Mouse (Mus musculus) gastrocnemius, adult 8-10 months (tissue): ENCODE measurements at regions not wholly inside any gene's neighbourhood (a gene's known extent, or its start where the extent isn't known, plus 50 kb on each side); places are given as distances from the start of the nearest gene placed in this dataset.
A peak's percentile ranks its signal among the peaks of the same experiment; 100 is the strongest.

Experiments used
- DNase-seq, 2 experiments: peaks; one replicate each; pipeline ENCODE4 v3.0.0; 2022; ENCODE audit warnings: low spot score in 2 of 2

- no peak for DNase-seq
Measured at GRCm38 (mm10) chr9:87961796-87962195, 230.7 kb upstream of the Tbx18 start.

DNA sequence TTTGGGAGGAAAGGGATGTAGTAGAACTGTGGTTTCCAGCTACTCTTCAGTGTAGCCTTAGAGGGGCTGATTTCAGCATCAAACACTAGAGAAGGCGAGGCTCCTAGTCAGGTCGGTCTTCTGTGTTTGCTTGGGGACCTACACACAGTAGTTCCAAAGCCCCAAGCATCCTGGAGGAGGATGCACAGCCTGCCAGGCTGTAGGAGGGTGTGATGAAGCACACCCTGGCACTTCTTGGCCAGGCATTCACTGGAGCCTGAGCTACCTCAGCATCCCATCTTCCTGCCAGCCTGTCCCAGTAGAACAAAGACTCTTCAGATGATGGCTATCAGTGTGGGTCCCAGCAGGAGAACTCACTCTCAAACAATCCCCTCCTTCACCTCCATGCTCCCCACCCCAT lies 233.4 kb upstream of the Tbx18 start:
- DNase-seq: no peak

DNA sequence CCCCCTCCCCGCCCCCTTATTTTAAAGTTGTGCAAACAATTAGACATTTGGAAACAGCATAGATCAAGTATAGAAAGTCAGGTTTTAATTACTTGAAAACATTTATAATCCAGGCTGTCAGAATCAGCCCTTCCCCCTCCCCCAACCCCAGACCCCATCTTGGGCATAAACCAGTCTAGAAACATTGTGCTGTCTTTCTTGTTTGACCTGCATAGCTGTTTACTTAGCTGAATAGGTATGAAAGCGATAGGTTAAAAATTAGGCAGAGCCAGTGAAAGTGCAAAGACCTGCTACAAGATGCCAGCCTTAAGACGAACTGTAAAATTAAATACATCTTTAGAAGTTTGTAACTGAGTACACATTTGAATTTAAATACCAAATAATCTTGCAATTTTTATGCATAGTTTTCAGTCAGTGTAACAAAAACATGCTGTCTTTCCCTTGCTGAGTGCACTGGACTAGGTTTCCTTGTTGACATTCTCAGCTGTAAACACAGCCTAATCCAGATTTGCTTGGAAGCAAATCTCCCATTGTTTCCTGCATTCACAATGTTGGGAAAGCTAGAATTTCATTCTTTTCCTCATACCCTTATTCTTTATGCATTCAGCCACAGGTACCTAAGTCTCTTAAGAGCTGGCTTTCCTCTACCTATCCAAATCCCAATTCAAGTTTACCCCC lies 234.2 kb upstream of the Tbx18 start:
- DNase-seq: no peak

GRCm38 (mm10) chr9:87968190-87969082 lies 237.4 kb upstream of the Tbx18 start:
- DNase-seq: peak in 1 of 2 experiments; percentile 9

DNA sequence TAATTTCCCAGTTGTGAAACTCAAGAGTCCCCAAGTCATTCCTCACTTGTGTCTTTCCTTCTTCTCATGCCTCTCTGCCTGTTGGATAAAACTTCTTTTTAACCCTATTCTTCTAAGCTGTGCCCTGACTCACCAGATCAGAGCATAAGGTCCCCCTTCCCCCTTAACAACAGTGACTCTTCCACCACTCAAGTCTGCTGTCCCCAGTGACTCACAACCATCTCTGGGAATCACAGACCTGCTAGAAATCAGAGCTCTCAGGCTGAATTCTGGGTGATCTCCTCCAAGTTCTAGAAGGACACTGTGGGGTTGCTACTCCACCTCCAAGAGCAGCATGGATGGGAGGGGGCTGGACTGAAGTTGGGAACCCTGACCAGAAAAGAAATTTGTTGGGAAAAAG lies 239.5 kb upstream of the Tbx18 start:
- DNase-seq: no peak

- DNase-seq: no peak
Measured at GRCm38 (mm10) chr9:87971791-87972190, 240.7 kb upstream of the Tbx18 start.

DNA sequence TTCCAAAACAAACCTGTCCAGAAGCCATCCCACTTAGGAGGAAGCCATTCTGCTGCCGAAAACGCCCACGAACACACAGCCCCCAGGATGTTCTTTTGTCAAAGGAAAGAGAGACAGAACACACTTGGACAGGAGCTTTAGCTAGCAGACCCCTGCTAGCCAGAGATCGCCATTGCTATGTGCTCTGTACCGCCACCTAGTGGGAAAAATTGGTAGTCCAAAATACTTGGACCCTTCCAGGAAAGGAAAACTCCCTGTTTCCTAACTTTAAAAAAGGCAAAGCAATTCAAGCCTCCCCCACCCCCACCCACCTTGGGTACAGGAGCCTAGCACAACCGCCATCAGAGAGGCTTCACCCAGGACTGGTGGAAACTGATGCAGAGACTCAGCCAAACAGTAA lies 242.5 kb upstream of the Tbx18 start:
- DNase-seq: no peak

GRCm38 (mm10) chr9:87984910-87985309 lies 253.8 kb upstream of the Tbx18 start:
- no peak for DNase-seq

- no peak for DNase-seq
Measured at GRCm38 (mm10) chr9:87985439-87985838, 254.4 kb upstream of the Tbx18 start.

- no peak for DNase-seq
Measured at GRCm38 (mm10) chr9:88005945-88006700, 275.1 kb upstream of the Tbx18 start.

DNA sequence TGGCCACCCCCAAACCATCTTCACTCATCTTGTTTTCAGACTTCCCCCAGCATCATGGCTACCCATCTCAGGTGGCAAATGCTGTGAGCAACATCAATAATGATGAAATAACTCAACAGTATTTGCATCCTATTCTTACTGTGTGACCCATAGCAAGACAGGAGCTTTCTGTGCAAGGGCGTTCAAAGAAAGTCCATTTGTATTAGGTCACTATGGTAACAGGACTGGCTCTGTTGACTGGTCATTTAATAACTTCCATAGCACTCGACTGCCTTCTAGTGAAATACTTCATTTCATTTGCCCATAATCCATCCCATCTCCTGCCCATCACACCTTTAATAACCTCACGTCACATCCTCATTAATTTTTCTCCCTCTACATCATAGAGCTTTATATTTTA lies 292.7 kb upstream of the Tbx18 start:
- no peak for DNase-seq

GRCm38 (mm10) chr9:88025936-88026335 lies 294.9 kb upstream of the Tbx18 start:
- no peak for DNase-seq

DNA sequence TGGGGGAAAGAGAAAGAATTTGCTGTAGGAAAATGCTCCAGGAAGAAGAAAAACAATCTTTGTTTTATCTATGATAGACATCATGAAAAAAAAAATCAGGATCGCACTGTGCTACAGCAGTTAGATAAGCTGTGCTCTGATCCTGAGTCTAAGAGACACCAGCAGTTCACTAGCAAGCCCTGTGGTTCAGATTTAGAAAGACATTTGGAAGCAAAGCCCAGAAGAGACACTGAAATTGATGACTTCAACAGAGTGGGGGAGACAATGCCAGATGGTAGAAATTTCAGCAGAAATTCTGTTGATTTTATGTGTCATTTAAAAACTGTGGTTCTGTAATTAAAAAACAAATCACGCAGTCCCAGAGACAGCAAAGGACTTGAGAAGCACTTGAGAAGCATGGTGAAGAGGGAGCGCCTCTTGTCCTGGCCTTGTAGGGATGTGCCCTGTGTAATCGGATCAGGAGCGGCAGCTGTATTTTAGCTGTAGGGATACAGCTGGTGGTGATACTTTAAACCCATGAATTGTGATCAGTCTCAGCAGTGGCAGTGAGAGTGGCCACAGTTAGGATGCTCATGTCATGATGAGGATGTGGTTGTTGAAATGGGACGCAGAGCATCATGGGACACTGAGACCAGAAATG lies 296.4 kb upstream of the Nt5e start:
- no peak for DNase-seq

DNA sequence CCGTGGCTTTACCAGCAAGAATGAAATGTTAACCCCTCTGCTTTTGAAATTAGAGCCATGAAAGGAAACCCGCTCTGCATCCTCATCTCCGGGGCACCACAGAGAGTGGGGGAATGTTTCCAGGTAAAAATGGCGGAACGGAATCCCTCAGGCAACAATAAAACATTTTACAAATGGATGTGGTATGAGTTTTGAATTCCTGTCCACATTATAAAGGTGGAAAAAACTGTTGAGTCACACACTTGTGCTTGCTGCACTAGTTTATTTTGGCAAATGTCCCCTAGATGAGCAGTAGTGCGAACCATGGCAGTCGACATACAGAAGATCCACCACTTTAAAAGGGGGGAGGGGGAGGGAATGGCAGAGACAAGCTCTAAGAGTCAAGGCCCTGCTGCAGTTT lies 289.4 kb upstream of the Nt5e start:
- no peak for DNase-seq

- DNase-seq: no peak
Measured at GRCm38 (mm10) chr9:88049270-88049669, 277.7 kb upstream of the Nt5e start.

GRCm38 (mm10) chr9:88049792-88050191 lies 277.2 kb upstream of the Nt5e start:
- no peak for DNase-seq

DNA sequence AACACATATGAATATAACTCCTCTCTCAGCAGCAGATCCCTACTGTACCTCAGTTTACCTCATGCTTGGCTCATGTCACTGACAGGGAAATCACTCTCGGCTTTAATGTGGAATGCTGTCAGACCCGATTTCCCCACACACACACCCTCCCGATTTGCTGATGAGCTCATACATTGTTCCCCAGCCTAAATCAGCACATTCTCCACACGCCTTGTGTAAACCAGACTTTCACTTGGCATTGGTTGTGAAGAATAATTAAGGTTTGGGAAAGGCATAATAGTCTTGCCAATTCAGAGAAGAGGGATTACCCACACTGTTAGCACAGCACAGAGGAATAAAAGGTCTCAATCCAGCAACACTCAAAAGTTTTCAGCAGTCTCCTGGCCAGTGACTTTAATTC lies 268.4 kb upstream of the Nt5e start:
- no peak for DNase-seq

- DNase-seq: no peak
Measured at GRCm38 (mm10) chr9:88059005-88059404, 268.0 kb upstream of the Nt5e start.

- DNase-seq: no peak
Measured at GRCm38 (mm10) chr9:88063973-88064676, 262.9 kb upstream of the Nt5e start.

GRCm38 (mm10) chr9:88065057-88065456 lies 261.9 kb upstream of the Nt5e start:
- no peak for DNase-seq

- no peak for DNase-seq
Measured at GRCm38 (mm10) chr9:88065777-88066176, 261.2 kb upstream of the Nt5e start.
